Mouse (Mus musculus) MEL (cell line): ENCODE results near the gene Gm9999. TPM values are rescaled to one million over a fixed set of nuclear protein-coding genes. Genes with fewer than 3 reads are reported as not detected.
"Not testable (repeated sequence)": the region's sequence is repeated elsewhere in the genome, so short reads cannot be mapped to it uniquely, and the experiment has no call there.

Experiments
- DNase-seq: peaks from one replicate; pipeline ENCODE4 v3.0.0; 2011; ENCODE audit warnings: low read depth, low spot score
- H3K27ac ChIP-seq: 2 replicates; pipeline ENCODE4 v1.5.1; 2012; ENCODE audit warnings: low read depth, mild to moderate bottlenecking, control low read depth, low read length, moderate library complexity; ENCODE audit not compliant: control insufficient read depth
- H3K27me3 ChIP-seq, 2 experiments: fragments of 150-350 bp in 1 of 2; sonication (generic) in 1 of 2; 2 replicates each; pipeline ENCODE4 v1.6.1; 2012; ENCODE audit warnings: low read length in 2 of 2, mild to moderate bottlenecking in 2 of 2, improper control_type of control experiment in 1 of 2, moderate library complexity in 1 of 2; ENCODE audit not compliant: insufficient read depth in 2 of 2, control insufficient read depth in 1 of 2
- H3K36me3 ChIP-seq, 2 experiments: 2 replicates each; pipeline ENCODE4 v1.6.1; 2012 to 2014; ENCODE audit warnings: low read length in 2 of 2, improper control_type of control experiment in 1 of 2, inconsistent platforms in 1 of 2, mild to moderate bottlenecking in 1 of 2; ENCODE audit not compliant: insufficient read depth in 2 of 2, control insufficient read depth in 1 of 2
- H3K4me1 ChIP-seq, 2 experiments: fragments of 150-350 bp in 1 of 2; sonication (generic) in 1 of 2; 2 replicates each; pipeline ENCODE4 v1.6.1; 2012; ENCODE audit warnings: low read length in 2 of 2, improper control_type of control experiment in 1 of 2, mild to moderate bottlenecking in 1 of 2; ENCODE audit not compliant: insufficient read depth in 2 of 2, control insufficient read depth in 1 of 2
- H3K4me3 ChIP-seq, 2 experiments: fragments of 150-350 bp in 1 of 2; sonication (generic) in 1 of 2; 2 replicates each; pipeline ENCODE4 v1.5.1; 2012; ENCODE audit warnings: low read depth in 2 of 2, low read length in 2 of 2, mild to moderate bottlenecking in 2 of 2, moderate library complexity in 2 of 2, control low read depth in 1 of 2, improper control_type of control experiment in 1 of 2; ENCODE audit not compliant: control insufficient read depth in 1 of 2, insufficient read depth in 1 of 2
- H3K79me2 ChIP-seq: 2 replicates; pipeline ENCODE4 v1.6.1; 2012; ENCODE audit warnings: mild to moderate bottlenecking, low read length, moderate library complexity; ENCODE audit not compliant: control insufficient read depth, poor library complexity, insufficient read depth
- H3K9ac ChIP-seq: 2 replicates; pipeline ENCODE4 v1.6.1; 2012; ENCODE audit warnings: low read depth, mild to moderate bottlenecking, control low read depth, low read length, moderate library complexity; ENCODE audit not compliant: control insufficient read depth, poor library complexity, severe bottlenecking
- H3K9me3 ChIP-seq: fragments of 150-350 bp; sonication (generic); replicated peaks from 2 replicates; pipeline ENCODE4 v1.6.1; 2012; ENCODE audit warnings: mild to moderate bottlenecking, low read length, improper control_type of control experiment, moderate library complexity; ENCODE audit not compliant: insufficient read depth
- CHD1 ChIP-seq: IDR thresholded peaks from 2 replicates; pipeline ENCODE4 v1.6.1; 2012; ENCODE audit warnings: low read depth, mild to moderate bottlenecking, inconsistent platforms, low read length, improper control_type of control experiment
- ELF1 ChIP-seq: IDR thresholded peaks from 2 replicates; pipeline ENCODE4 v1.6.1; 2014; ENCODE audit warnings: low read depth, mild to moderate bottlenecking, inconsistent platforms, low read length, improper control_type of control experiment, moderate library complexity
- JUND ChIP-seq: IDR thresholded peaks from 2 replicates; pipeline ENCODE4 v1.6.1; 2011; ENCODE audit warnings: low read depth, mild to moderate bottlenecking, improper control_type of control experiment, low read length
- MAFK ChIP-seq: IDR thresholded peaks from 2 replicates; pipeline ENCODE4 v1.6.1; 2011; ENCODE audit warnings: low read depth, mild to moderate bottlenecking, low read length, improper control_type of control experiment, borderline replicate concordance
- MAZ ChIP-seq: IDR thresholded peaks from 2 replicates; pipeline ENCODE4 v1.6.1; 2012; ENCODE audit warnings: low read depth, mild to moderate bottlenecking, inconsistent platforms, low read length, improper control_type of control experiment
- MYB ChIP-seq: IDR thresholded peaks from 2 replicates; pipeline ENCODE4 v1.6.1; 2011; ENCODE audit warnings: mild to moderate bottlenecking, low read depth, low read length, improper control_type of control experiment
- NELFE ChIP-seq: IDR thresholded peaks from 2 replicates; pipeline ENCODE4 v1.6.1; 2011; ENCODE audit warnings: low read depth, low read length, improper control_type of control experiment
- NRF1 ChIP-seq: IDR thresholded peaks from 2 replicates; pipeline ENCODE4 v1.6.1; 2014; ENCODE audit warnings: low read depth, mild to moderate bottlenecking, inconsistent platforms, low read length, improper control_type of control experiment, moderate library complexity; ENCODE audit not compliant: poor library complexity, insufficient read depth, severe bottlenecking
- POLR2A ChIP-seq, 2 experiments: IDR thresholded peaks; 2 replicates each; pipeline ENCODE4 v1.6.1; 2011 to 2012; ENCODE audit warnings: low read length in 2 of 2, mild to moderate bottlenecking in 2 of 2, control low read depth in 1 of 2, improper control_type of control experiment in 1 of 2, low read depth in 1 of 2, moderate library complexity in 1 of 2; ENCODE audit not compliant: control insufficient read depth in 1 of 2, insufficient read depth in 1 of 2, poor library complexity in 1 of 2
- POLR2AphosphoS2 ChIP-seq: IDR thresholded peaks from 2 replicates; pipeline ENCODE4 v1.6.1; 2011; ENCODE audit warnings: low read length, improper control_type of control experiment
- POLR2AphosphoS5 ChIP-seq: IDR thresholded peaks from 2 replicates; pipeline ENCODE4 v1.6.1; 2012; ENCODE audit warnings: low read depth, borderline replicate concordance, mild to moderate bottlenecking, inconsistent platforms, low read length, moderate library complexity, mixed read lengths
- RCOR1 ChIP-seq: IDR thresholded peaks from 2 replicates; pipeline ENCODE4 v1.6.1; 2012; ENCODE audit warnings: low read depth, mild to moderate bottlenecking, inconsistent platforms, low read length, improper control_type of control experiment
- SIN3A ChIP-seq: IDR thresholded peaks from 2 replicates; pipeline ENCODE4 v1.6.1; 2012; ENCODE audit warnings: low read length, improper control_type of control experiment, inconsistent platforms
- TCF12 ChIP-seq: IDR thresholded peaks from 2 replicates; pipeline ENCODE4 v1.6.1; 2014; ENCODE audit warnings: low read depth, mild to moderate bottlenecking, inconsistent platforms, low read length, improper control_type of control experiment, moderate library complexity
- UBTF ChIP-seq: IDR thresholded peaks from 2 replicates; pipeline ENCODE4 v1.6.1; 2012; ENCODE audit warnings: low read depth, mild to moderate bottlenecking, inconsistent platforms, low read length, improper control_type of control experiment, moderate library complexity, borderline replicate concordance; ENCODE audit not compliant: insufficient read depth
- USF1 ChIP-seq: IDR thresholded peaks from 2 replicates; pipeline ENCODE4 v1.6.1; 2014; ENCODE audit warnings: low read depth, mild to moderate bottlenecking, inconsistent platforms, low read length, improper control_type of control experiment, moderate library complexity
- ZNF384 ChIP-seq: IDR thresholded peaks from 2 replicates; pipeline ENCODE4 v1.6.1; 2012; ENCODE audit warnings: low read depth, mild to moderate bottlenecking, inconsistent platforms, low read length, improper control_type of control experiment
- polyA plus RNA-seq, 2 experiments: library from polyadenylated mRNA; stranded (reverse) in 1 of 2; unstranded in 1 of 2; fragments of >175 nt in 1 of 2; fragments of >200 nt in 1 of 2; gene quantifications; 2 replicates each; pipeline versions ENCODE4 v1.2.1 to v1.2.4; 2012; ENCODE audit warnings: low replicate concordance in 2 of 2, low read depth in 1 of 2; ENCODE audit not compliant: insufficient read length in 2 of 2, insufficient read depth in 1 of 2, missing spikeins in 1 of 2
- total RNA-seq: library from RNA; depleted of rRNA; stranded (reverse); fragments of 300-350 nt; gene quantifications from 2 replicates; pipeline ENCODE4 v1.2.3, GENCODE M21; 2012

The Gm9999 gene
- total and polyA plus RNA-seq, 3 experiments = not detected

- TF ChIP-seq SIN3A = no peak
Measured at GRCm38 (mm10) chr7:47023530-47023929, 40.1 kb downstream of the Gm9999 start (continued).

- H3K79me2 ChIP-seq = no peaks in the 10 kb centered on the region
- DNase-seq = no peak
- no peak for TF ChIP-seq NRF1
- no peak for TF ChIP-seq POLR2AphosphoS5
- TF ChIP-seq, all 39 proteins: peak for 0
Measured at GRCm38 (mm10) chr7:47024454-47024853, 41.1 kb downstream of the Gm9999 start.

GRCm38 (mm10) chr7:47025429-47025828 is 42.0 kb downstream of the Gm9999 start:
- no peaks in the 10 kb centered on the region for H3K36me3 ChIP-seq

More at GRCm38 (mm10) chr7:47024454-47024853, 41.1 kb downstream of the Gm9999 start:
- Histone ChIP-seq H3K27me3 (no peaks in the 10 kb centered on the region), H3K36me3 (no peaks in the 10 kb centered on the region), H3K4me1 (no peaks in the 10 kb centered on the region), H3K9me3 (no peaks in the 10 kb centered on the region), H3K27ac (no peak overlapping the region), H3K4me3 (no peak overlapping the region), H3K9ac (no peak overlapping the region)

GRCm38 (mm10) chr7:47026899-47027298 is 43.5 kb downstream of the Gm9999 start:
- H3K36me3 ChIP-seq, H3K9ac ChIP-seq, H3K4me1 ChIP-seq, H3K27me3 ChIP-seq, H3K79me2 ChIP-seq, H3K27ac ChIP-seq, H3K9me3 ChIP-seq, DNase-seq, H3K4me3 ChIP-seq: not testable (repeated sequence)

More at GRCm38 (mm10) chr7:47025429-47025828, 42.0 kb downstream of the Gm9999 start:
- DNase-seq = no peak
- H3K79me2 ChIP-seq = no peaks in the 10 kb centered on the region
- no peaks in the 10 kb centered on the region for H3K4me1 ChIP-seq
- TF ChIP-seq JUND (no peak), UBTF (no peak), ELF1 (no peak), POLR2AphosphoS2 (no peak)
- TF ChIP-seq, all 39 proteins: peak for 0
- Histone ChIP-seq H3K9ac (no peak overlapping the region), H3K9me3 (no peaks in the 10 kb centered on the region), H3K27me3 (no peaks in the 10 kb centered on the region), H3K27ac (no peak overlapping the region), H3K4me3 (no peak overlapping the region)

GRCm38 (mm10) chr7:47027520-47027919 is 44.1 kb downstream of the Gm9999 start:
- no peak for DNase-seq
- Histone ChIP-seq H3K9ac (no peak overlapping the region), H3K4me1 (no peaks in the 10 kb centered on the region), H3K79me2 (no peaks in the 10 kb centered on the region), H3K36me3 (no peaks in the 10 kb centered on the region), H3K27ac (no peak overlapping the region), H3K27me3 (no peaks in the 10 kb centered on the region; a peak in 1 of 4 replicates), H3K4me3 (no peak overlapping the region), H3K9me3 (no peaks in the 10 kb centered on the region)
- no peak for TF ChIP-seq POLR2AphosphoS2
- no peak for TF ChIP-seq USF1
- no peak for TF ChIP-seq MAFK
- no peak for TF ChIP-seq NELFE
- no peak for TF ChIP-seq ZNF384
- no peak for TF ChIP-seq MYB
- no peak for TF ChIP-seq TCF12
- no peak for TF ChIP-seq RCOR1
- no peak for TF ChIP-seq ELF1
- TF ChIP-seq MAZ = no peak
- no peak for TF ChIP-seq CHD1
- no peak for TF ChIP-seq POLR2A (IDR thresholded peaks at IDR 0.05; ENCODE audit: control insufficient read depth in 1 of 2, insufficient read depth in 1 of 2, low read depth in 1 of 2, low read length in 2 of 2, poor library complexity in 1 of 2)
- TF ChIP-seq UBTF = no peak
